Mouse (Mus musculus) MEL-GATA-1-ER (cell line): Measurements from ENCODE around the gene Casp12.
"Not testable (repeated sequence)": the region's sequence is repeated elsewhere in the genome, so short reads cannot be mapped to it uniquely, and the experiment has no call there.

Source experiments
- DNase-seq: peaks from one replicate; pipeline ENCODE4 v3.0.0-alpha.2; 2012; ENCODE audit warnings: low read depth; ENCODE audit errors: extremely low read depth

Casp12 gene

GRCm38 (mm10) chr9:5345291-5345898 lies at the start of gene Casp12:
Casp12 (plus strand) TSS chr9:5345430.
- no peak for DNase-seq

GRCm38 (mm10) chr9:5296354-5297237 lies 48.6 kb upstream of the Casp12 start:
- no peak for DNase-seq

- DNase-seq: no peak
Measured at GRCm38 (mm10) chr9:5298329-5299131, 46.7 kb upstream of the Casp12 start, which contains the start of gene Casp1. Casp1 (plus strand) TSS chr9:5298517.

GRCm38 (mm10) chr9:5299132-5299381 lies 46.2 kb upstream of the Casp12 start:
- no peak for DNase-seq

DNA sequence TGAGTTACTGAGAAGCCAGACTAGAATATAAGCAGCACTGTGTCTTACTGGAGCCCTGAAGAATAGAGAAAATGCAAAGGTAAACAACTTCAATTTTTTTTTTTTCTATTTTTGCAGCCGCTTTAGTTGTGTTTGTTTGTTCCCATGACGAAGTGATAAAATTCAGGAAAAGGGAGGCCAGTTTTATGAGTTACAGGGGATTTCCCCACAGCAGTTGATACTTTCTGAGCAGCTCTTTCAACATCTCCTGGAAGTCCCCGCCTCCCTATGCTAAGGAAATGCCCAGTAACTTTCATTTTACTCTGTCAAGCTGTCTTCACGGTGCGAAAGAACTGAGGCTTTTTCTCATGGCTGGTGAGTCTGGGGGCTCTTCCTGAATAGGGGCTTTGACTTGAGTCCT lies 36.7 kb upstream of the Casp12 start, which contains the start of gene Casp4:
Gene Casp4, plus strand, starts transcription at position 268 of the 400 bp plus-strand sequence.
- no peak for DNase-seq

DNA sequence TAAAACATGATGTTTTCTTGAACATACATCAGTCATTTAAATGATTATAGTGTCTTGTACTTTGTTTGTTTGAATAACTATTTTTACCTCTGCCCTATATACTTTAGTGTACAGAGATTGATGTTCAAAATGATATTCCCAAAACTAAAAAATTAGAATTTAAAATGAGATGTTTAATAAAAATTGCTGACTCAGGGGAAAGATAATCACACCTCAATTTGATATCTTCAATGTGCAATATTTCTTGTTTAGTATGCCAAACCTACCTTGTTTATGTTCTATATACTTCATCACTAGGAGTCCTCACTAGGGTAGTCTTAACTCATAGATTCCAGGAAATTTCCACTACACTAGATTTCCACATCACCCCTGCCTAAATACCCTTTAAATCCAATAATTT lies 35.1 kb upstream of the Casp12 start:
- no peak for DNase-seq

DNA sequence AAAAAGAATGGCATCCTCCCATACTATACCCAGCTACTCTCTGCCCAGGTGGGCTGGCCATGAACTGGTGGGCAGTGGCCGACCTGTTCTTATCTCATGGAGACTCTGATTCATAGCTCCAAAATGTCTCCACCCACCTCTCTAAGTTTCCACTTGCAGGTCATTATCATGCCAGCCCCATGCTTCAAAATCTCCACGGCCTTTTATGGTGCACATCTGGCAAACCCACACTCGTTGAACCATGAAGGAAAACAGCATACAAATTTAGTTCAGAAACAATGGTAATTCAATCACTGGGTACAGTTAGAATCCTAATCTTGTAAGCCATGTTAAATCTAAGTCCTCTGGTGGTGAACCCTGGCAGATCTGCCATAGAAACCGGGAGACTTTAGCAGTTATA lies 33.8 kb upstream of the Casp12 start:
- no peak for DNase-seq

GRCm38 (mm10) chr9:5328204-5328603 lies 17.0 kb upstream of the Casp12 start:
- DNase-seq: no peak

- no peak for DNase-seq
Measured at GRCm38 (mm10) chr9:5332441-5332840, 12.8 kb upstream of the Casp12 start.

DNA sequence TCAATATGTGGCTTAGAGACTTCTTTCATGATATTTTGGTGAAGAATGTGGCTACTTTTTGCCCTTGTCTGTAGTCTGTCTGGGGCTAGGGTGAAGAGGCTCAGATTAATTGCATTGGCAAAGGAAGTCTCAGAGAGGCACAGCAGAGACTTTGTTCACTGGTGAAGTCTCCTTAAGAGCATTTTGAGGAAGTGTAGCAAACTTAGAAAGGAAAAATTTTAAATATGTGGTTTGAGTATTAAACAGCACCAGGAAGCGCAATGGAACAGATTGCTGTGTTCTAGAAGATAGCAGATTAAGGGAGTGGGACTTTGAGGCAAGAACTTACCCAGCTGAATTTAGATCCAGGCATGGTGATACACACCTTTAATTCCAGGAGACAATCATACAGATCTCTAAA lies 11.8 kb upstream of the Casp12 start:
- no peak for DNase-seq

GRCm38 (mm10) chr9:5343092-5343491 lies 2.1 kb upstream of the Casp12 start:
- no peak for DNase-seq

DNA sequence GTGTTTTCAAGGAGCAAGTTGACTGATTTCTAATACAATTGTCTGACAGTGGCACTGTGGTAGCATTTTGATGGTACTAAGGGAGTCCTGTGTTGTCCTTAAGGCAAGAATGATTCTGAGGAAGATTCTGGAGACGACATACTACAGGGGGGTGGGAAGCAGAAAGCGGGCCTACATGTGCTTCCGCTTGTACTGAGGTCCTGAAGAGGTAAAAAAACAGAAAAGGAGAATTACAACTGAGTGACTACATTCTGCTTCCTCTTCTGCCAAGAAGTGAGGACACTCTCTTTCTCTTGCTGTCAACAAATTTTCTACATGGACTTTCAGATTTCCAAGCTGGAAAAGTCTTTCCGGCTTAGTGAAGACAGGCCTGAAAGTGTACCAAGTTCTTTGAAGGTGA lies 1.1 kb upstream of the Casp12 start:
- no peak for DNase-seq

DNA sequence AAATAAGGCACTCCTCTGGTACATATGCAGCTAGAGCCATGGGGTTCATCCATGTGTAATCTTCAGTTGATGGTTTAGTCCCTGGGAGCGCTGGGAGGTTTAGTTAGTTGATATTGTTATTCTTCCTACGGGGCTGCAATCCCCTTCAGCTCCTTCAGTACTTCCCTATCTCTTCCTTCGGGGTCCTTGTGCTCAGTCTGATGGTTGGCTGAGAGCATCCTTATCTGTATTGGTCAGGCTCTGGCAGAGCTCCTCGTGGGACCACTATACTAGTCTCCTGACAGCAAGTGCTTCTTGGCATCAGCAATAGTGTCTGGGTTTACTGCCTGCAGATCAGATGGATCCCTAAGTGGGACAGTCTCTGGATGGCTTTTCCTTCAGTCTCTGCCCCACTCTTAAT lies 2.2 kb downstream of the Casp12 start:
- DNase-seq: no peak

GRCm38 (mm10) chr9:5353673-5354072 lies 8.4 kb downstream of the Casp12 start:
- DNase-seq: no peak

DNA sequence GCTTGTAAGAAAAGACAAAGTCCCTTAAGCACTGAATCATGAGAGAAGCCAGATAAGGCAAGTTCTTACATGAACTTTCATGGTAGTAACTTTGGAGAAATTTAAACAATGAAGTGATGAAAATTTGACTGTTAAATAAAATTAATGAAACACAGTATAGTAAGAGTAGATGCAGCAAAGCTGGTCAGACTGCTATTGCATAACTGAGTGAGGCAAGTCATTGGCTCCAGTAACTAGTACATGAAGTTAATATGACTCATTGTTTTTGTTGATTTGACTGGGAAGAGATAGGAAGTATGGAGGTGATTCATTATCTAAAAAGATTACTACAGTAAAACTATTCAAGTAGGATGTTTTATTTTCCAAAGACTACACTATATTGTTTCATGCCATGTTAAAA lies 11.6 kb downstream of the Casp12 start:
- DNase-seq: no peak

- DNase-seq: no peak
Measured at GRCm38 (mm10) chr9:5393561-5393960, 48.3 kb downstream of the Casp12 start.

- DNase-seq: not testable (repeated sequence)
Measured at GRCm38 (mm10) chr9:5395861-5396260, 50.6 kb downstream of the Casp12 start.

DNA sequence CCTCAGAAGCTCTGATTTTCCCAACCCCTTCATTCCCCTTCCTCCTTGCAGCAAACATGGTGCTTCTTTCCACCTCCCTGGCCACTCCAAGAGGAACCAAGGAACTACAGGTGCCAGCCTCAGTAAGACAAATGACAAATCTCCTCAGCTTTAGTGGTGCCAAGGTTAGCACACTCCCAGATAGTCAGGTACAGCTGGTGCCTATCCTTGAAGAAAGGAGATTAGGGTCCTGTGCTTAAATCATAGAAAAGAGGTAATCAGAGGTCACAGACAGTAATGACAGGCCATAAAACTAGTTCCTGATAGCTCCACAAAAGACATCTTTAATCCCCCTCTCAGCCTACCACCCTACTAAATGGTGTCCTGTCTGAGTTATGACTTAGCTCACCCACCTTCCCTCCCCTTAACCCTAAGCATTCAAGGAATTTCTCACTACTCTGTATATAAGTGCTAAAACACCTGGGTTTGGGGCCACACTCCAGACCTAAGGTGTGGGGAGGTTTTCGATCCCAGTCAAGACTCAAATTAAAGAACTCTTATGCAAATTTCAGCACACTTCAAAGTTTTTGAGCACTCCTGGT lies 65.8 kb downstream of the Casp12 start:
- no peak for DNase-seq

DNA sequence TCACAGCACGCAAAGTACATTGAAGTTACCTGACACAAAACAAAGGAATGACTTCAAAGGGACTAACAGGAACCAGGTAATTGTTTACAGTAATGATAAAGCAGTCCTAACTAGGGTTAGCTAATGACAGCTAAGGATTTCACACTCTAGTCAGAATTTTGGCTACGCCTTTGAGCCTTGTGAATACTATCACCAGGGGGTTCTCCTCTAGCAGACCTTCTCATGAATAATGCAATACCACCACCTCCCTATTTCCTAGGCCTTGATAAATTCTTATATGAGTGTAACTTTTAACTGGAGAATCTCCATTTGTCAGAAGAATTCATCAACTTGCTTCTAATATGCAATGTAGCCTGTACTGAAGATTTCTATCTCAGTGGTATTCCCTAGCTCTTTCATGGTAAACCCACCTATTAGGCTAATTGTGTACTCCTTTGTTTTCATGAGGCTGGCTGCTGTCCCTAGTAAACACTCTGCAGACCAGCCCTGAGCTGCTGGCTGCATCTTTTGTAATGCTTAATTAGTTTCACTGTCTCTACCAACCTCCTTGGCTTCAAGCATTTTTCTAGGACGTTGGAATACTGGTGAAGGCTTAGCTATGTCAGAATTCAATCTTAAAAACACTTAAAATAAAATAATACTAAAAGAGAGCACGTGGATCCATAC lies 67.3 kb downstream of the Casp12 start:
- no peak for DNase-seq

DNA sequence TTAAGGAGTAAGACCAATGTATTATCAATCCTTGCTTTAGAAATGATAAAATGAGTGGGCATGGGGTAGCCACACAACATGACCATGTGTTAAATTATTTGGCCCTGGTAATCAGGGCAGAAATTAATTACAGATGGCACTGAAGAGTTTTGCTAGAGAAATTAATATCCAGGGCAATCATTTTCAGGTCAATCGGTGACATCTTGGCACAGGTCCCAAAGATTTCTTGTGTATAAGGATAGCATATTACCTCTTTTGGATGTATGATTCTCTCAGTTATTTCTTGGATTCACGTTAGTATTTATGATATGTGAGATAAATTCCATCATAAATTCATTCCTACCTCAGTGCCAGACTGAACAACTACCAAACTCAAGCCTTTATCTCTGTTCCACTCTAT lies 72.6 kb downstream of the Casp12 start:
- no peak for DNase-seq
